Mouse (Mus musculus): ENCODE measurements around the gene Actl6b. TPM values are rescaled to one million over a fixed set of nuclear protein-coding genes. Genes with fewer than 3 reads are reported as not detected.

Gene Actl6b
- polyA plus RNA-seq (2017; shearing (Covaris generic)) = not detected

GRCm38 (mm10) chr5:137553411-137553837 lies at the start of gene Actl6b:
TSS of gene Actl6b (plus strand) at chr5:137553517.

GRCm38 (mm10) chr5:137518436-137518835 lies 34.9 kb upstream of the Actl6b start, which contains the start of gene Gigyf1:
TSS of gene Gigyf1 (plus strand) at chr5:137518548.

GRCm38 (mm10) chr5:137533117-137533827 lies 20.0 kb upstream of the Actl6b start, which contains the start of the genes Epo and Gnb2:
TSS of gene Epo (minus strand) at chr5:137533242.
TSS of gene Gnb2 (minus strand) at chr5:137533510.

GRCm38 (mm10) chr5:137569665-137570064 lies 16.3 kb downstream of the Actl6b start, which contains the start of gene Tfr2:
TSS of gene Tfr2 (plus strand) at chr5:137569840.

GRCm38 (mm10) chr5:137600619-137601364 lies 47.5 kb downstream of the Actl6b start, which contains the start of gene Mospd3:
TSS of gene Mospd3 (minus strand) at chr5:137601058.

GRCm38 (mm10) chr5:137613550-137613949 lies 60.2 kb downstream of the Actl6b start, which contains the start of gene Pcolce:
TSS of gene Pcolce (minus strand) at chr5:137613784.

Other genes with a start within 250 kb of the Actl6b start
- 108 TPM for gene Srrt, start 245.8 kb upstream of the Actl6b start, polyA plus RNA-seq (2017; shearing (Covaris generic))
- gene Trip6, start 239.1 kb upstream of the Actl6b start, polyA plus RNA-seq (2017; shearing (Covaris generic)) = 9.0 TPM
- 28.5 TPM for gene Slc12a9, start 219.9 kb upstream of the Actl6b start, polyA plus RNA-seq (2017; shearing (Covaris generic))
- gene Ephb4, start 203.4 kb upstream of the Actl6b start, polyA plus RNA-seq (2017; shearing (Covaris generic)) = not detected
- gene Zan, start 76.5 kb upstream of the Actl6b start, polyA plus RNA-seq (2017; shearing (Covaris generic)) = 0.67 TPM
- gene Pop7, start 51.0 kb upstream of the Actl6b start, polyA plus RNA-seq (2017; shearing (Covaris generic)) = 48.1 TPM
- gene Gigyf1, start 35.0 kb upstream of the Actl6b start, polyA plus RNA-seq (2017; shearing (Covaris generic)) = 3.9 TPM
- not detected for gene Epo, start 20.3 kb upstream of the Actl6b start, polyA plus RNA-seq (2017; shearing (Covaris generic))
- 205 TPM for gene Gnb2, start 20.0 kb upstream of the Actl6b start, polyA plus RNA-seq (2017; shearing (Covaris generic))
- 0.39 TPM for gene Tfr2, start 16.3 kb downstream of the Actl6b start, polyA plus RNA-seq (2017; shearing (Covaris generic))
- gene Mospd3, start 47.5 kb downstream of the Actl6b start, polyA plus RNA-seq (2017; shearing (Covaris generic)) = 99.5 TPM
- 2.4 TPM for gene Pcolce, start 60.3 kb downstream of the Actl6b start, polyA plus RNA-seq (2017; shearing (Covaris generic))
- gene Fbxo24, start 75.5 kb downstream of the Actl6b start, polyA plus RNA-seq (2017; shearing (Covaris generic)) = 0.93 TPM
- gene Lrch4, start 75.6 kb downstream of the Actl6b start, polyA plus RNA-seq (2017; shearing (Covaris generic)) = 383 TPM
- 98.4 TPM for gene Gm20605, start 75.7 kb downstream of the Actl6b start, polyA plus RNA-seq (2017; shearing (Covaris generic))
- 164 TPM for gene Sap25, start 87.8 kb downstream of the Actl6b start, polyA plus RNA-seq (2017; shearing (Covaris generic))
- not detected for gene Irs3, start 92.2 kb downstream of the Actl6b start, polyA plus RNA-seq (2017; shearing (Covaris generic))
- 35.1 TPM for gene Agfg2, start 131.2 kb downstream of the Actl6b start, polyA plus RNA-seq (2017; shearing (Covaris generic))
- 0.57 TPM for gene Nyap1, start 188.1 kb downstream of the Actl6b start, polyA plus RNA-seq (2017; shearing (Covaris generic))
- 412 TPM for gene Tsc22d4, start 192.2 kb downstream of the Actl6b start, polyA plus RNA-seq (2017; shearing (Covaris generic))
- 39.6 TPM for gene Ppp1r35, start 225.3 kb downstream of the Actl6b start, polyA plus RNA-seq (2017; shearing (Covaris generic))
- gene Mepce, start 234.1 kb downstream of the Actl6b start, polyA plus RNA-seq (2017; shearing (Covaris generic)) = 17.5 TPM
- gene Zcwpw1, start 234.3 kb downstream of the Actl6b start, polyA plus RNA-seq (2017; shearing (Covaris generic)) = 8.9 TPM

Measured in inflammation-experienced regulatory T-cells, adult 16 weeks (primary cell).